Mouse (Mus musculus) heart, embryonic 16.5 days (tissue): Measurements from ENCODE around the gene Mfap3. TPM values are rescaled to one million over a fixed set of nuclear protein-coding genes. Genes with fewer than 3 reads are reported as not detected.
"Not testable (repeated sequence)": the region's sequence is repeated elsewhere in the genome, so short reads cannot be mapped to it uniquely, and the experiment has no call there.

Source experiments
- ATAC-seq: fragments of 200-750 bp; cut with Nextera tagmentation; replicated peaks from 2 replicates; pipeline ENCODE4 v1.8.0; 2017; ENCODE audit warnings: moderate number of reproducible peaks; ENCODE audit not compliant: insufficient read depth, low FRiP score; ENCODE audit errors: extremely low read depth
- H3K27ac ChIP-seq: fragments of 300-500 bp; sonication (generic); 2 replicates; pipeline ENCODE4 v1.5.1; 2014; ENCODE audit warnings: mild to moderate bottlenecking, low read length, control low read depth, moderate library complexity
- H3K27me3 ChIP-seq: fragments of 300-500 bp; sonication (generic); 2 replicates; pipeline ENCODE4 v1.6.1; 2014; ENCODE audit warnings: low read length, mixed read lengths; ENCODE audit not compliant: control insufficient read depth, insufficient read depth
- H3K36me3 ChIP-seq: fragments of 300-500 bp; sonication (generic); 2 replicates; pipeline ENCODE4 v1.6.1; 2014; ENCODE audit not compliant: control insufficient read depth, insufficient read depth
- H3K4me1 ChIP-seq: fragments of 300-500 bp; sonication (generic); 2 replicates; pipeline ENCODE4 v1.6.1; 2014; ENCODE audit warnings: low read length, mixed read lengths; ENCODE audit not compliant: control insufficient read depth, insufficient read depth
- H3K4me2 ChIP-seq: fragments of 300-500 bp; sonication (generic); 2 replicates; pipeline ENCODE4 v1.6.1; 2014; ENCODE audit warnings: low read depth, mild to moderate bottlenecking, control low read depth, low read length
- H3K4me3 ChIP-seq: fragments of 300-500 bp; sonication (generic); 2 replicates; pipeline ENCODE4 v1.5.1; 2014; ENCODE audit warnings: mild to moderate bottlenecking, control low read depth, low read length
- H3K9ac ChIP-seq: fragments of 300-500 bp; sonication (generic); 2 replicates; pipeline ENCODE4 v1.6.1; 2014; ENCODE audit warnings: low read length, control low read depth
- H3K9me3 ChIP-seq: fragments of 300-500 bp; sonication (generic); replicated peaks from 2 replicates; pipeline ENCODE4 v1.6.1; 2016; ENCODE audit warnings: low read length; ENCODE audit not compliant: control insufficient read depth
- WGBS: fragments of 180-500 bp; shearing (Covaris S2); extraction: QIAGEN DNeasy Blood & Tissue Kit; methylation state at CpG from one replicate; pipeline ENCODE4 v1.1.7; 2014; 5-methylcytosine and 5-hydroxymethylcytosine counted together
- polyA plus RNA-seq: library from polyadenylated mRNA; unstranded; fragments of >200 nt; fragmentation: Nextera tagmentation; extraction: Ambion mirVana; gene quantifications from 2 replicates; pipeline ENCODE4 v1.2.1, GENCODE M21; 2015

Mfap3 gene
- polyA plus RNA-seq, 1 experiment from 2014 or later, result 32.1 TPM

DNA sequence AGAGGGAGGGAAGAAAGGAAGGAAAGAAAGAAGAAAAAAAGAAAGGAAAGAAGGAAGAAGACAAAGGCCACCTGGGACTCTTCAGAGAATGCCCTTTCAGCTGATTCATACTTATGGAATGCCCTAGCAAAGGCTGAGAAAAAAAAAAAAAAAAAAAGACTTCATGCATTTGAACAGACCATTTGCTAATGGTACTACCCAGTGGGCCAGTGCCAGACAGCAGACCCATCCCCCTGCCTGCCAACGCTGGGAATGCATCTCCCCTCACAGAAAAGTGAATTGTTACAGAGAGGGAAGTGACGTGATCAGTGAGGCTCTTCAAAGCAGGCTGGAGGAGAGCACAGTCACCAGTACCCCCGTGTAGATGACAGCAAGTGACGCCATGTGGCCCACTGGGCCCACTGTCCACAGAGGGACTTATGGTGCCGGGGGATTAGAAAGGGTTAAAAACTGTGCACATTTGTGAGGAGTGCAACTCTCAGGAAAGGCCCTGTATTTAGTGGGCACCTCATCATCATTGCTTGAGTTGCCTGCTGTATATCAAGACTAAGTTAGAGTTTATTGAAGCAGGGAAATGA, 21.5 kb downstream of the Mfap3 start:
- Histone ChIP-seq H3K9me3 (no peaks in the 10 kb centered on the region), H3K36me3 (no peaks in the 10 kb centered on the region), H3K4me3 (no peak overlapping the region), H3K4me2 (no peak overlapping the region), H3K27ac (no peak overlapping the region), H3K9ac (no peak overlapping the region), H3K4me1 (peaks cover 6% of the 10 kb centered on the region), H3K27me3 (no peaks in the 10 kb centered on the region)
- WGBS, result 60% methylated on average over 5 of the region's 5 CpGs
- no peak for ATAC-seq

DNA sequence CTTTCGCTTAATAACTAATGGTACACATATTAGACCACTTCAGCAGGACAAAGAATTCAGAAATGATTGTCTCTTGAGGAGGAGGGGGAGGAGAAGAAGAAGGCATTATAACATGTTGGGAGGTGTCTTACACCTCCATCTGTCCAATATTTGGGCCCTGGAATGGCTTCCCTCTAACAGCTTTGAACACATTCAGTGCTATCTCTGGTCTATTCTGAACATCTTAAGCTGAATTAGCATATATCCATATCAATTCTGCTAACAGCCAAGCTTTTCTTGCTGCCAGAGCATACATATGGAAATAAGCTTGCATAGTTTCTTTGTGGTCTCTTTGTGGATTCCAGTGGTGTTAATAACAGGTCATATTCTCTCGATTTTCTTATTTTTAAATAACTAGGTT, 22.2 kb downstream of the Mfap3 start:
- Histone ChIP-seq H3K4me2 (no peak overlapping the region), H3K4me1 (no peaks in the 10 kb centered on the region), H3K27ac (no peak overlapping the region), H3K9me3 (no peaks in the 10 kb centered on the region), H3K9ac (no peak overlapping the region), H3K27me3 (no peaks in the 10 kb centered on the region), H3K36me3 (no peaks in the 10 kb centered on the region), H3K4me3 (no peak overlapping the region)
- 75% methylated on average over 2 of the region's 2 CpGs for WGBS
- ATAC-seq, result no peak

DNA sequence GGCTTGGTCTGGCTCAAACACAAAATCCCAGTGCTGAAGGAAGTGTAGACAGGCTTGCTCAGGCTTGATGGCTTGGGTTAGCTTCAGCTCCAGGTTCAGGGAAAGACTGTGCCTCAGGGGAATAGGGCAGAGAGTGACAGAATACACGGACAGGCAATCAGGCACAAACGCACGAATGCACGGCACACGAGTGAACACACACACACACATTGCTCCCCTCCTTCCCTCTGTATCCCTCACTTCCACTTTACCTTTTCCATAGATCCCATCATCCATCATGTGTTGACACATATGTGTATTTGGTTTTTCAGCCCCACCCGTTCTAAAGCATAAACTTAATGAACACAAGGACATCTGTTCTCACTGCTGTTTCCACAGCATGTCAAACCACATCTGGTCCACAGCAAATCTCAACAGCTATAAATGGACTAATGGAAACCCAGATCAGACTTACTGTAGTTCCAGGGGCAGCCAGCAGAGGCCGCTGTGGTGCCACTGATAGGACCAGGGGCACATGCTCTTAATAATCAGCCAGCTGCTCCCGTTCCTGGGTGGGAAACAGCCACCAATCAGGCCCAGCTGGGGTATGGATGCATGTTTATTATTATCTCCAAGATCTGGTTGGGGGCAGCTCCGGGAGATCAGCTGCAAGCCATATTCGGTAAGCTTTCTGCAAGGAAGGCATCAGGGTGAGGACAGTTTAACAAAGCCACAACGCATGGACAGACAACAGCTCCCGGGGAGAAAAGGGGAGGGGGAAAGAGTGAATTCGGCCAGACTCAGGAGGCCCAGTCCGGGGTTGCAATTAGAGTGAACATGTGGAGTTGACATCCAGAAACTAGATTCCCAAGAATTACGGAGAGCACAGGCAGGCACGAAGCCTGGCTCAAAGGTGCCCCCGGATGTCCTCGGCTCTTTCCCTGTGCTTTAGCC, 30.4 kb downstream of the Mfap3 start:
- H3K36me3 ChIP-seq, result no peaks in the 10 kb centered on the region
- H3K27ac ChIP-seq, result no peak overlapping the region
- no peaks in the 10 kb centered on the region for H3K9me3 ChIP-seq
- 36% methylated on average over 18 of the region's 18 CpGs for WGBS
- peak overlapping the region; percentile 50 for H3K4me2 ChIP-seq
- no peak overlapping the region; the same call in 1 of the 2 replicates for H3K9ac ChIP-seq
- peak; percentile 52; the same call in 1 of the 2 replicates for ATAC-seq
- no peaks in the 10 kb centered on the region for H3K27me3 ChIP-seq
- 0 out of 2 replicates have a peak overlapping the region, but pooled peaks have one; percentile 9 for H3K4me3 ChIP-seq
- H3K4me1 ChIP-seq, result peaks cover 3% of the 10 kb centered on the region

DNA sequence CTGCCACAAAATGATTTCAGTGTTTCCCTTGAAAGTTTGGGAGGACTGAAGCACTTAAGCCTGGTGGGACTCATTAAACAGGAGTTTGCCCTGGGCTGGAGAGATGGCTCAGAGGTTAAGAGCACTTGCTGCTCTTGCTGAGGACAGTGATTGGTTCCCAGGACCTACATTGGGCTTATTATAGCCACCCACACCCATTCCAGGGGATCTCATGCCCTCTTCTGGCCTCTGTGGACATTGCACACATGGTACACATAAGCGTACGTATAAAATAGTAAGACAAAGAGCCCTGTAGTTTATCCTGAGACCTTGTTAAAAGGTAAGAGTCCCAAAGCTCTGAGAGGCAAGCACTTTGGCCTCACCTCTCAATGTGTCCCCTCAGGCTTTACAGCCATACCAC, 31.8 kb downstream of the Mfap3 start:
- H3K27me3 ChIP-seq, result no peaks in the 10 kb centered on the region
- no peaks in the 10 kb centered on the region for H3K9me3 ChIP-seq
- ATAC-seq, result no peak
- no peak overlapping the region for H3K4me3 ChIP-seq
- WGBS, result 96% methylated on average over 2 of the region's 2 CpGs
- no peak overlapping the region for H3K4me2 ChIP-seq
- no peak overlapping the region for H3K27ac ChIP-seq
- H3K36me3 ChIP-seq, result no peaks in the 10 kb centered on the region
- H3K4me1 ChIP-seq, result peaks cover 3% of the 10 kb centered on the region
- no peak overlapping the region for H3K9ac ChIP-seq

DNA sequence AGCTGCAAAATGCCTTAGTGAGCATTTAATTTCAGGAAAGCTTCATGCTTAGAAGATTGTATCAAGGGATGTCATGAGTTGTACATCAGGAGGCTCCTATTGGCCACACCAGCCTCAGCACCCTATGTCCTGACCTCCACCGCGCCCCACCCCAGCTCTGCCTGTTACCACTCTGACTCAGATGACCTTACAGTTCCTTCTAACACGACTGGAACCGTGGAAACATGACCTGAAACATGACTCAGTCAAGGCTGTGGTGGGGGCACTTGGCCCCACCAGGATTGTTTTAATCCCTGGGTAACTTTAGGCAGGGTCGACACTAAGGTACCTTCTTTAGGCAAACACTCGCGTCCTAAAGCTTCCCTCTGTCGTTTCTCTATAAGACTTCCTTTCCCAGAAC, 32.6 kb downstream of the Mfap3 start:
- H3K36me3 ChIP-seq, result no peaks in the 10 kb centered on the region
- H3K27ac ChIP-seq, result no peak overlapping the region
- ATAC-seq, result no peak
- peaks cover 3% of the 10 kb centered on the region for H3K4me1 ChIP-seq
- H3K27me3 ChIP-seq, result no peaks in the 10 kb centered on the region
- H3K4me3 ChIP-seq, result no peak overlapping the region
- no peak overlapping the region for H3K9ac ChIP-seq
- H3K4me2 ChIP-seq, result no peak overlapping the region
- no peaks in the 10 kb centered on the region for H3K9me3 ChIP-seq
- 83% methylated on average over 8 of the region's 8 CpGs for WGBS

DNA sequence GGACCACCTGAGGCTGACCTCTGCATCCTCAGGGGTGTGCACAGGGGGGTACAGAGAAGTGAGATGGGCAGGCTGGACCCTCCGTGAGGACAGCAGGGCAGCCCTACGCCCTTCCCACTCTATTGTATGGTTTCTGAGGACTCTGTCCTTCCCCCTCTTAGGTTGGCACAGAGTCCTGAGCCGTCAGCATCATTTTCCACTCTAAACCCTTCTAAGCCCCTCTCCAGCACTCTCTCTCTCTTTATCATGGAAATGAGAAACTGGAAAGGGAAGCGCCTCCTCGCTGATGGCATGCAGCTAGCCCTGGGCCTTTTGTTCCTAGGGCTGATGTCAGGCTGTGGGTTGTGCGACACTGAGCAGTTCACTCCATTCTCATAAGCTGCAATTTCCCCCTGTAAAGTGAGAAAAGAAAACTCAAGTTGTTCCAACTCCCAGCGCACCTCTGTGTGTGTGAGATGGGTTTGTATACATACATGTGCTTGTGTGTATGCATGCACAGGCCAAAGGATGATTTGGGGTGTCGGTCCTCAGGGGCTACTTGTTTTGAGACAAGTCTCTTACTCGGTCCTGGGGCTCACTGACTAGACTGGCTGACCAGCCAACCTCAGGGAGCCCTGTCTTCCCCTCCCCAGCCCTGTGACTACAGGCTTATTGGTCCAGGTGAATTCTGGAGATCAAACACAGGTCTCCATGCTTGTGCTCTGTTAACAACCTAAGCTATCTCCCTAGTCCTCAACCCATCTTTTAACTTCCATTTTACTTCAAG, 34.7 kb downstream of the Mfap3 start:
- H3K27ac ChIP-seq, result no peak overlapping the region
- H3K36me3 ChIP-seq, result no peaks in the 10 kb centered on the region
- peaks cover 3% of the 10 kb centered on the region for H3K4me1 ChIP-seq
- no peak overlapping the region for H3K9ac ChIP-seq
- H3K27me3 ChIP-seq, result no peaks in the 10 kb centered on the region
- no peaks in the 10 kb centered on the region for H3K9me3 ChIP-seq
- no peak overlapping the region for H3K4me3 ChIP-seq
- ATAC-seq, result no peak
- 55% methylated on average over 9 of the region's 9 CpGs for WGBS
- H3K4me2 ChIP-seq, result no peak overlapping the region

DNA sequence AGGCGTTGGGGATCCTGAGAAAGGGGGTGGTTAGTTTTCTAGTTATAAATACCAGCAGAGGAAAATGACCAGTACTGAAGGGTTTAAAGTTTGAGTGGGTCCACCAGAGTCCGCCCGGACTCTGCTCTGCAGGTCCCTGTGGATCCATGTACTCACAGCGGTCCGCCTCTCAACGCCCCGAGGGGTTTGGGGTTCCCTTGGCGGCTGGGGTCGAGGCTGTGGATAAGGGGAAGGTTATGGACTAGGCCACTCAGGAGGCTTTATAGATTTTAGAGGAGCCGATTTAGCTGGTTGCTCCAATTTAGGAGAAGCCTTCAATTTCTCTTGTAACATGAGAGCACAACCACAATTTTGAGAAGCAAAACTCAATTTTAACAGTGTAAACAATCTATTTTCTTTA, 39.5 kb downstream of the Mfap3 start:
- not testable (repeated sequence) for H3K27me3 ChIP-seq, H3K4me3 ChIP-seq, H3K4me1 ChIP-seq, H3K9ac ChIP-seq, H3K27ac ChIP-seq, H3K4me2 ChIP-seq, H3K36me3 ChIP-seq, H3K9me3 ChIP-seq, ATAC-seq
- 89% methylated on average over 9 of the region's 10 CpGs for WGBS

DNA sequence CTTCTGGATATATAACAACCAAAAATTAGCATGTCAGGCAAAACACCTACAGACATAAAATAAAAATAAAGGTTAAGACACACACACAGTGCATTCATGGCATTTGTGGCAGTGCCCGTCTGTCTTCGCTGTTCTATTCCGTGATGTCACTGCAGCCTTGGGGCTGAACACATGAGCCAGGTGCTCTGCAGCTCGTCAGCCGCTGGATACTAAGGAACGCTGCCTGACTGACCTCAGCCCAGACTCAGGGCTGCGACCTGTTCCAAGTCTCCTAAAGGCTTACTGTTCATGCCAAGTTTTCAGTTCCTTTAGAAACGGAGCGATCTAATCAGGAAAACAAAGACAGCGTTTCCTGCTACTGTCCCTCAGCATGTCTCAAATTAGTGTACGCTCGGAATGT, 46.1 kb downstream of the Mfap3 start:
- Histone ChIP-seq H3K9me3 (peaks cover 5% of the 10 kb centered on the region; the same call in 1 of the 2 replicates), H3K4me3 (no peak overlapping the region), H3K36me3 (no peaks in the 10 kb centered on the region), H3K4me1 (no peaks in the 10 kb centered on the region; the same call in 1 of the 2 replicates), H3K9ac (no peak overlapping the region), H3K27me3 (no peaks in the 10 kb centered on the region), H3K4me2 (no peak overlapping the region), H3K27ac (no peak overlapping the region)
- no peak for ATAC-seq
- 53% methylated on average over 12 of the region's 12 CpGs for WGBS
